Mouse (Mus musculus) adrenal gland, postnatal 10 days (tissue): ENCODE data around the gene Pigo. TPM values are rescaled to one million over a fixed set of nuclear protein-coding genes. Genes with fewer than 3 reads are reported as not detected.

Source experiments
- DNase-seq: peaks from one replicate; pipeline ENCODE4 v3.0.0; 2021; ENCODE audit warnings: mixed read lengths
- long read RNA-seq, 2 experiments: library from polyadenylated mRNA; stranded (forward); transcript quantifications; one replicate each; pipeline ENCODE4 v2.0.0; 2021
- total RNA-seq, 2 experiments: library from RNA; stranded (reverse); gene quantifications; 2 replicates each; pipeline ENCODE4 v1.2.3; 2021

Gene Pigo
- 10 to 100 TPM; 22.0 to 25.8 TPM for total RNA-seq
- long read RNA-seq, experiment 1, partial matches to known transcripts: 12 of 18 reads
- long read RNA-seq, experiment 1, other reads (novel, unspliced or antisense): 5 of 18 reads
- long read RNA-seq, experiment 2, full-length matches to known transcripts: 2 of 19 reads
- long read RNA-seq, experiment 2, partial matches to known transcripts: 1 of 19 reads
- long read RNA-seq, experiment 2, other reads (novel, unspliced or antisense): 16 of 19 reads

GRCm38 (mm10) chr4:43025084-43025960, at the start of gene Pigo:
Pigo (minus strand) TSS chr4:43025819.
- DNase-seq: peak; percentile 97

- no peak for DNase-seq
Measured at GRCm38 (mm10) chr4:43074923-43075322, 49.3 kb upstream of the Pigo start.

GRCm38 (mm10) chr4:43065471-43065870, 39.9 kb upstream of the Pigo start:
- no peak for DNase-seq

- DNase-seq: no peak
Measured at GRCm38 (mm10) chr4:43060286-43060685, 34.7 kb upstream of the Pigo start.

GRCm38 (mm10) chr4:43059697-43060096, 34.1 kb upstream of the Pigo start:
- no peak for DNase-seq

- peak; percentile 96 for DNase-seq
Measured at GRCm38 (mm10) chr4:43058753-43059654, 33.4 kb upstream of the Pigo start, which contains the start of gene Unc13b. Unc13b (plus strand) TSS chr4:43058953.

- no peak for DNase-seq
Measured at GRCm38 (mm10) chr4:43058392-43058752, 32.8 kb upstream of the Pigo start.

GRCm38 (mm10) chr4:43057654-43058053, 32.0 kb upstream of the Pigo start:
- no peak for DNase-seq

- peak; percentile 51 for DNase-seq
Measured at GRCm38 (mm10) chr4:43052627-43053026, 27.0 kb upstream of the Pigo start.

- peak; percentile 79 for DNase-seq
Measured at GRCm38 (mm10) chr4:43047231-43047630, 21.6 kb upstream of the Pigo start.

GRCm38 (mm10) chr4:43046607-43047006, 21.0 kb upstream of the Pigo start:
- no peak for DNase-seq

- DNase-seq: peak; percentile 99
Measured at GRCm38 (mm10) chr4:43045659-43046302, 20.2 kb upstream of the Pigo start, which contains the start of gene Fam214b. Fam214b (minus strand) TSS chr4:43046220.

GRCm38 (mm10) chr4:43045285-43045658, 19.7 kb upstream of the Pigo start:
- no peak for DNase-seq

- peak; percentile 42 for DNase-seq
Measured at GRCm38 (mm10) chr4:43044673-43045072, 19.1 kb upstream of the Pigo start.

GRCm38 (mm10) chr4:43043644-43044357, 18.2 kb upstream of the Pigo start:
- DNase-seq: peak; percentile 78

- DNase-seq: no peak
Measured at GRCm38 (mm10) chr4:43040881-43041547, 15.4 kb upstream of the Pigo start.

GRCm38 (mm10) chr4:43040114-43040572, 14.5 kb upstream of the Pigo start:
- DNase-seq: peak; percentile 98

- DNase-seq: no peak
Measured at GRCm38 (mm10) chr4:43039609-43040008, 14.0 kb upstream of the Pigo start.

- DNase-seq: peak; percentile 84
Measured at GRCm38 (mm10) chr4:43038567-43039495, 13.2 kb upstream of the Pigo start.
